Mouse (Mus musculus) ovary, adult 10 weeks (tissue): ENCODE data around the gene Edar. TPM values are rescaled to one million over a fixed set of nuclear protein-coding genes. Genes with fewer than 3 reads are reported as not detected.

ENCODE experiments used
- polyA plus RNA-seq: library from polyadenylated mRNA; stranded (reverse); fragments of 350-450 nt; fragmentation: Illumina TruSeq; extraction: RNeasy Lipid Tissue Mini Kit (QIAGEN cat#74804); gene quantifications from one replicate; pipeline ENCODE4 v1.2.3, GENCODE M21; 2014

Edar gene
- polyA plus RNA-seq = not detected

GRCm38 (mm10) chr10:58675533-58675932, at the start of gene Edar:
Gene Edar, minus strand, starts transcription at chr10:58675654.

GRCm38 (mm10) chr10:58718110-58718509, 42.7 kb upstream of the Edar start, which contains the start of gene Gm17542:
Gene Gm17542, minus strand, starts transcription at chr10:58718210.

Other genes starting within 250 kb of the Edar start
- gene Ranbp2, start 228.7 kb downstream of the Edar start, polyA plus RNA-seq = 214 TPM
- 9.2 TPM for gene Ccdc138, start 177.7 kb downstream of the Edar start, polyA plus RNA-seq
- gene Gm17542, start 42.6 kb upstream of the Edar start, polyA plus RNA-seq = not detected
- 0.80 TPM for gene Sh3rf3, start 137.7 kb upstream of the Edar start, polyA plus RNA-seq